Mouse (Mus musculus) fat pad, adult 2 months (tissue): ENCODE measurements around the gene Prkaca.
"Not testable (repeated sequence)": the region's sequence is repeated elsewhere in the genome, so short reads cannot be mapped to it uniquely, and the experiment has no call there.

Experiments
- DNase-seq: peaks from one replicate; pipeline ENCODE4 v3.0.0-alpha.2; 2011; ENCODE audit warnings: low read depth, low spot score; ENCODE audit errors: extremely low read depth

Gene Prkaca

GRCm38 (mm10) chr8:83974521-83974920, 1.7 kb downstream of the Prkaca start:
- no peak for DNase-seq

GRCm38 (mm10) chr8:83976101-83976630, 3.4 kb downstream of the Prkaca start:
- DNase-seq = no peak

GRCm38 (mm10) chr8:83976779-83977350, 4.1 kb downstream of the Prkaca start:
- no peak for DNase-seq

GRCm38 (mm10) chr8:83977646-83978045, 4.9 kb downstream of the Prkaca start:
- DNase-seq = no peak

- no peak for DNase-seq
These were observed 5.4 kb downstream of the Prkaca start for GRCm38 (mm10) chr8:83978200-83978599.

GRCm38 (mm10) chr8:83980250-83980649, 7.5 kb downstream of the Prkaca start:
- no peak for DNase-seq

DNA sequence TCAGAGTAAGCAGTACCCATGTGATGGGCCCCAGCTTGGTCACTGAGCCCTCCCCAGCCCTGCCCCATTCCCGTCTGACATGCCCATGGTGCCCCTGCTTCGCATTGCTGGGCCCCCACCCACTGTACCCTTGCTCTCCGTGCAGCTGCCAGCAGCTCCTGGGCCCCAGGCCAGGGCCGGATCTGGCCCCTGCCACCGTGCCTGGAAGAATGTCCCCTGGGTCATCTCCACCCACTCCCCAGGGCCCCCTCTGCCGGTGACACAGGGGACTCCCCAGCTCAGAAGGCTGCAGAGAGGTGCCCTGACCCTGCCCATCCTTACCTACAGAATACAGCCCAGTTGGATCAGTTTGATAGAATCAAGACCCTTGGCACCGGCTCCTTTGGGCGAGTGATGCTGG, 8.1 kb downstream of the Prkaca start:
- DNase-seq = no peak

- no peak for DNase-seq
These were observed 8.7 kb downstream of the Prkaca start for GRCm38 (mm10) chr8:83981533-83981932.

GRCm38 (mm10) chr8:83982449-83982848, 9.7 kb downstream of the Prkaca start:
- no peak for DNase-seq

DNA sequence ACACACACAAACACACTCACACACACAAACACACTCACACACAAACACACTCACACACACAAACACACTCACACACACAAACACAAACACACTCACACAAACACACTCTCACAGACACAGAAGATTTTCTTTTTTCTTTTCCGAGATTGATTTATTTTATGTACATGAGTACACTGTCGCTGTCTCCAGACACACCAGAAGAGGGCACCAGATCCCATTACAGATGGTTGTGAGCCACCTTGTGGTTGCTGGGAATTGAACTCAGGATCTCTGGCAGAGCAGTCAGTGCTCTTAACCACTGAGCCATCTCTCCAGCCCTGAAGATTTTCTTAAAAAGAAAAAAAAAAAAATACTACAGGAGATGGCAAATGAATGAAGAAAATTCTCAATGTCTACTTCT, 10.4 kb downstream of the Prkaca start:
- DNase-seq = not testable (repeated sequence)

GRCm38 (mm10) chr8:83989243-83989642, 16.4 kb downstream of the Prkaca start:
- DNase-seq = no peak

GRCm38 (mm10) chr8:83990170-83990569, 17.4 kb downstream of the Prkaca start:
- no peak for DNase-seq

GRCm38 (mm10) chr8:83992488-83992887, 19.7 kb downstream of the Prkaca start:
- DNase-seq = no peak

- no peak for DNase-seq
These were observed 21.2 kb downstream of the Prkaca start for GRCm38 (mm10) chr8:83994030-83994429.

- no peak for DNase-seq
These were observed 23.2 kb downstream of the Prkaca start for GRCm38 (mm10) chr8:83995973-83996372.

- DNase-seq = no peak
These were observed 24.0 kb downstream of the Prkaca start for GRCm38 (mm10) chr8:83996567-83997505.

GRCm38 (mm10) chr8:83997511-83998141, 24.8 kb downstream of the Prkaca start, which contains the start of gene Samd1:
TSS of gene Samd1 (plus strand) at chr8:83997672.
- DNase-seq = no peak

- DNase-seq = no peak
These were observed 25.7 kb downstream of the Prkaca start for GRCm38 (mm10) chr8:83998231-83999056.

GRCm38 (mm10) chr8:83999057-83999705, 26.4 kb downstream of the Prkaca start:
- DNase-seq = no peak

DNA sequence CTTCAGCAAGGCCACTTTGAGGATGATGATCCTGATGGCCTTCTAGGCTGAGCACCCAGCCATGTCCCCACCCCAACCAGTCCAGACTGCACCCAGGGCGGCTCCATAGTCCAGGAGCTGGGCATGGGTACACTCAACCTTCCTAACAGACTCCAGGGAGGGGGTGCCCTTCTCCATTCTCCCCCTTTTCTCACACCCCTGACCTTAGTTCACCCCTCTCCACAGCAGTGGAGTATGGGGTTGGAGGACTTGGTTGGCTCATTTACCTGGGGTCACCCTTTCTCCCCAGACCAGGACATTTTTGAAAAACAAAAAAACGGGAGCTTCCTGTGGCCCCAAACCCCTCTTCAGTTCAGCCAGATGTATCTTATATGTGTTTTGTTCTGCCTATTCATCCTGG, 27.0 kb downstream of the Prkaca start:
- no peak for DNase-seq
